Mouse (Mus musculus): Measurements from ENCODE around the gene Smurf1. TPM values are rescaled to one million over a fixed set of nuclear protein-coding genes. Genes with fewer than 3 reads are reported as not detected.

Gene Smurf1
- polyA plus RNA-seq, 1 experiment from 2014 or later = 13.2 TPM

DNA sequence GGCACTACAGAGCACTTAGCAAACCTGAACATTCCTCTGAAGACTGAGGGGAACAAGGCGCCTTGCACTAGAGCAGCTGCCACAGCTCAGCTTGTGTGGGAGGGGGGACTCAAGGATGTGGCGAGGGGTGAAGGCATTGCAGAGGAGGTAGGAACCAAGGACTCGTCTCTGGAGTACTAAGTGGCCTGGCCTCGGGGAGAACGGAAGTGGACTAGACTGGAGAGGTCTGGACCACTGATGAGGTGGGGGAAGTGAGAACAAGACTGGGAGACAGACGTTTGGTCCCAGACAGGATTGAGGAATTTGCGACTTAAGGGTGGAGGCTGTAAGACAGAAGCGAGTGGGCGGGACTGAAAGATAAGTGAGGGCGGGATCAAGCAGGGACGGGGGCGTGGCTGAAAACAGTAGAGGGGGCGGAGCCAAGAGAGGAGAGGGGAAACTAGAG lies 1.8 kb downstream of the Smurf1 start:
- peaks cover 9% of the 10 kb centered on the region for H3K4me1 ChIP-seq (ENCODE audit: insufficient read depth, low read depth, low read length)
- H3K4me2 ChIP-seq (replicated peaks; ENCODE audit: low read depth, low read length) = peak overlapping the region; percentile 39
- TF ChIP-seq EP300 (IDR thresholded peaks at IDR 0.05) (no peak; the same call in 1 of the 2 replicates), CTCF (IDR thresholded peaks at IDR 0.05) (no peak)
- no peak overlapping the region for H3K9ac ChIP-seq (replicated peaks; ENCODE audit: low read depth)
- peak overlapping the region; percentile 33 for H3K27ac ChIP-seq (ENCODE audit: low read length)
- no peaks in the 10 kb centered on the region for H3K9me3 ChIP-seq (ENCODE audit: low read length)
- ATAC-seq (peak; percentile 37), DNase-seq (ENCODE audit: low spot score) (peak; percentile 90)
- H3K36me3 ChIP-seq (ENCODE audit: insufficient read depth, low read length) = no peaks in the 10 kb centered on the region
- WGBS = 5% methylated on average over 13 of the region's 13 CpGs
- no peak overlapping the region for H3K4me3 ChIP-seq (ENCODE audit: low read depth, low read length)
- no peaks in the 10 kb centered on the region for H3K27me3 ChIP-seq (replicated peaks; ENCODE audit: insufficient read depth, low read length)

DNA sequence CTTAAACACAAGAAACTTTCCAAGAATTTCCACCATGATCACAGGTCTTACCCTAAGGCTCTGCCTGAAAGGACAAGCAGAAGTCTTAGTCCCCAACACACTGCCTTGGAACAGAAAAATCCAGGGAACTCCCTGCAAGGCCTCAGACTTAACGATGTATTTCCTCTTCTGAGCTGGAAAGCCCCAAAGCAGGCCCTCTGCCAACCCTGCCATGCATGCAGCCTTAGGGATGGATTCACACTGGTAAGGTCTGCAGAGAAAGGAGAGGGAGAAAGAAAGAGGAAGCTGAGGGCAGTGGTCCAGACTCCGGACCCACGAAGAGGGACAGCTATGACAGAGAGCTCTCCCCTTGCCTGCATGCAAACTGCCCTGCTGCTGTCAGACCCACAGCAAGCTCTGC lies 2.2 kb downstream of the Smurf1 start:
- Histone ChIP-seq H3K4me1 (ENCODE audit: insufficient read depth, low read depth, low read length) (peaks cover 9% of the 10 kb centered on the region), H3K27me3 (replicated peaks; ENCODE audit: insufficient read depth, low read length) (no peaks in the 10 kb centered on the region), H3K36me3 (ENCODE audit: insufficient read depth, low read length) (no peaks in the 10 kb centered on the region), H3K4me2 (replicated peaks; ENCODE audit: low read depth, low read length) (peak overlapping the region; percentile 39), H3K9ac (replicated peaks; ENCODE audit: low read depth) (no peak overlapping the region), H3K4me3 (ENCODE audit: low read depth, low read length) (no peak overlapping the region), H3K9me3 (ENCODE audit: low read length) (no peaks in the 10 kb centered on the region), H3K27ac (ENCODE audit: low read length) (peak overlapping the region; percentile 33)
- WGBS = 6% methylated on average over 3 of the region's 3 CpGs
- ATAC-seq (no peak), DNase-seq (ENCODE audit: low spot score) (no peak)
- TF ChIP-seq CTCF (IDR thresholded peaks at IDR 0.05) (no peak), EP300 (IDR thresholded peaks at IDR 0.05) (no peak)

DNA sequence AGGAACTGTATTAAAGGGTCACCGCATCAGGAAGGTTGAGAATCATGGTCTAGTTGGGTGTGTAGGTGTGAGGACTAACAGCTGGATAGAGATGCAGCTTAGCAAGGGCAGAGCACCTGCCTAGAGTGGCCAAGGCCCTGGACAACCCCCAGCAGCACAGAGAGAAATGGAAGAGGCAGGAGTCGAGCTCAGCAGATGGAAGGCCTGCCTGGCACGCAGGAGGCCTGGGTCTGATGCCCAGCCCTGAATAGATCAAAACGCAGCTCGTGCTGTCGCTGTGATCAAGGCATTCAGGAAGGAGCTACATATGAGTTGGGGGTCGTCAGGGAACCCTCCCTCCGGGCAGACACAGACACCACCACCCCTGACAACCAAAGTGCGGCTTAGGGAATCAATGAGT lies 7.4 kb downstream of the Smurf1 start:
- 77% methylated on average over 9 of the region's 9 CpGs for WGBS
- H3K9me3 ChIP-seq (ENCODE audit: low read length) = no peaks in the 10 kb centered on the region
- no peak overlapping the region for H3K4me3 ChIP-seq (ENCODE audit: low read depth, low read length)
- DNase-seq (ENCODE audit: low spot score) = no peak
- no peak overlapping the region for H3K4me2 ChIP-seq (replicated peaks; ENCODE audit: low read depth, low read length)
- no peaks in the 10 kb centered on the region for H3K36me3 ChIP-seq (ENCODE audit: insufficient read depth, low read length)
- H3K27me3 ChIP-seq (replicated peaks; ENCODE audit: insufficient read depth, low read length) = no peaks in the 10 kb centered on the region
- ATAC-seq = no peak
- no peak overlapping the region for H3K27ac ChIP-seq (ENCODE audit: low read length)
- TF ChIP-seq CTCF (IDR thresholded peaks at IDR 0.05) = no peak
- TF ChIP-seq EP300 (IDR thresholded peaks at IDR 0.05) = no peak
- peaks cover 10% of the 10 kb centered on the region; the same call in 1 of the 2 replicates for H3K4me1 ChIP-seq (ENCODE audit: insufficient read depth, low read depth, low read length)
- no peak overlapping the region for H3K9ac ChIP-seq (replicated peaks; ENCODE audit: low read depth)

- Histone ChIP-seq H3K27me3 (replicated peaks; ENCODE audit: insufficient read depth, low read length) (no peaks in the 10 kb centered on the region), H3K4me2 (replicated peaks; ENCODE audit: low read depth, low read length) (no peak overlapping the region), H3K36me3 (ENCODE audit: insufficient read depth, low read length) (no peaks in the 10 kb centered on the region), H3K27ac (ENCODE audit: low read length) (no peak overlapping the region), H3K4me1 (ENCODE audit: insufficient read depth, low read depth, low read length) (peaks cover 6% of the 10 kb centered on the region; the same call in 1 of the 2 replicates), H3K4me3 (ENCODE audit: low read depth, low read length) (no peak overlapping the region), H3K9me3 (ENCODE audit: low read length) (no peaks in the 10 kb centered on the region), H3K9ac (replicated peaks; ENCODE audit: low read depth) (no peak overlapping the region)
- TF ChIP-seq EP300 (IDR thresholded peaks at IDR 0.05) (no peak), CTCF (IDR thresholded peaks at IDR 0.05) (no peak)
- ATAC-seq = peak; percentile 10; the same call in 1 of the 2 replicates
- no peak for DNase-seq (ENCODE audit: low spot score)
- WGBS = 66% methylated on average over 7 of the region's 7 CpGs
These were observed 11.2 kb downstream of the Smurf1 start for GRCm38 (mm10) chr5:144954432-144954831.

GRCm38 (mm10) chr5:144952592-144952991 lies 13.1 kb downstream of the Smurf1 start:
- DNase-seq (ENCODE audit: low spot score) (no peak), ATAC-seq (no peak)
- no peaks in the 10 kb centered on the region for H3K36me3 ChIP-seq (ENCODE audit: insufficient read depth, low read length)
- no peak overlapping the region for H3K4me2 ChIP-seq (replicated peaks; ENCODE audit: low read depth, low read length)
- H3K4me1 ChIP-seq (ENCODE audit: insufficient read depth, low read depth, low read length) = peaks cover 13% of the 10 kb centered on the region; the same call in 1 of the 2 replicates
- no peaks in the 10 kb centered on the region for H3K9me3 ChIP-seq (ENCODE audit: low read length)
- 53% methylated on average over 2 of the region's 2 CpGs for WGBS
- H3K27me3 ChIP-seq (replicated peaks; ENCODE audit: insufficient read depth, low read length) = no peaks in the 10 kb centered on the region
- no peak overlapping the region for H3K4me3 ChIP-seq (ENCODE audit: low read depth, low read length)
- no peak overlapping the region for H3K9ac ChIP-seq (replicated peaks; ENCODE audit: low read depth)
- TF ChIP-seq EP300 (IDR thresholded peaks at IDR 0.05) = no peak
- no peak for TF ChIP-seq CTCF (IDR thresholded peaks at IDR 0.05)
- H3K27ac ChIP-seq (ENCODE audit: low read length) = no peak overlapping the region; the same call in 1 of the 2 replicates

- Histone ChIP-seq H3K9ac (replicated peaks; ENCODE audit: low read depth) (no peak overlapping the region), H3K4me3 (ENCODE audit: low read depth, low read length) (no peak overlapping the region), H3K9me3 (ENCODE audit: low read length) (no peaks in the 10 kb centered on the region), H3K4me2 (replicated peaks; ENCODE audit: low read depth, low read length) (no peak overlapping the region), H3K36me3 (ENCODE audit: insufficient read depth, low read length) (no peaks in the 10 kb centered on the region), H3K27ac (ENCODE audit: low read length) (no peak overlapping the region), H3K4me1 (ENCODE audit: insufficient read depth, low read depth, low read length) (peaks cover 19% of the 10 kb centered on the region; the same call in 1 of the 2 replicates), H3K27me3 (replicated peaks; ENCODE audit: insufficient read depth, low read length) (no peaks in the 10 kb centered on the region)
- TF ChIP-seq CTCF (IDR thresholded peaks at IDR 0.05) = no peak
- no peak for TF ChIP-seq EP300 (IDR thresholded peaks at IDR 0.05)
- 87% methylated on average over 5 of the region's 5 CpGs for WGBS
- ATAC-seq = no peak
- no peak for DNase-seq (ENCODE audit: low spot score)
These were observed 15.1 kb downstream of the Smurf1 start for GRCm38 (mm10) chr5:144950428-144951051.
